Mouse (Mus musculus) heart, embryonic 15.5 days (tissue): ENCODE measurements around the gene Hoxa4. TPM values are rescaled to one million over a fixed set of nuclear protein-coding genes. Genes with fewer than 3 reads are reported as not detected.

Source experiments
- ATAC-seq: fragments of 200-750 bp; cut with Nextera tagmentation; replicated peaks from 2 replicates; pipeline ENCODE4 v1.8.0; 2017; ENCODE audit warnings: low read depth, moderate TSS enrichment; ENCODE audit not compliant: insufficient number of reproducible peaks, insufficient read depth, low FRiP score
- H3K27ac ChIP-seq: fragments of 300-500 bp; sonication (generic); 2 replicates; pipeline ENCODE4 v1.5.1; 2015; ENCODE audit warnings: mild to moderate bottlenecking, inconsistent platforms
- H3K27me3 ChIP-seq: fragments of 300-500 bp; sonication (generic); 2 replicates; pipeline ENCODE4 v1.6.1; 2015; ENCODE audit warnings: inconsistent platforms
- H3K36me3 ChIP-seq: fragments of 300-500 bp; sonication (generic); 2 replicates; pipeline ENCODE4 v1.6.1; 2015; ENCODE audit warnings: mild to moderate bottlenecking, inconsistent platforms
- H3K4me1 ChIP-seq: fragments of 300-500 bp; sonication (generic); replicated peaks from 2 replicates; pipeline ENCODE4 v1.6.1; 2015; ENCODE audit warnings: inconsistent platforms
- H3K4me2 ChIP-seq: fragments of 300-500 bp; sonication (generic); 2 replicates; pipeline ENCODE4 v1.6.1; 2015; ENCODE audit warnings: inconsistent platforms, mild to moderate bottlenecking, moderate library complexity
- H3K4me3 ChIP-seq: fragments of 300-500 bp; sonication (generic); 2 replicates; pipeline ENCODE4 v1.5.1; 2015; ENCODE audit warnings: mild to moderate bottlenecking, inconsistent platforms
- H3K9ac ChIP-seq: fragments of 300-500 bp; sonication (generic); 2 replicates; pipeline ENCODE4 v1.6.1; 2015; ENCODE audit warnings: mild to moderate bottlenecking, inconsistent platforms
- H3K9me3 ChIP-seq: fragments of 300-500 bp; sonication (generic); replicated peaks from 2 replicates; pipeline ENCODE4 v1.6.1; 2016; ENCODE audit warnings: inconsistent platforms
- WGBS: fragments of 180-500 bp; shearing (Covaris S2); methylation state at CpG from one replicate; pipeline ENCODE4 v1.1.7; 2015; ENCODE audit warnings: mixed read lengths; 5-methylcytosine and 5-hydroxymethylcytosine counted together
- polyA plus RNA-seq: library from polyadenylated mRNA; unstranded; fragments of >200 nt; fragmentation: Nextera tagmentation; extraction: Ambion mirVana; gene quantifications from 2 replicates; pipeline ENCODE4 v1.2.1, GENCODE M21; 2015

Hoxa4 gene
- polyA plus RNA-seq, 1 experiment from 2014 or later = 0.43 TPM

DNA sequence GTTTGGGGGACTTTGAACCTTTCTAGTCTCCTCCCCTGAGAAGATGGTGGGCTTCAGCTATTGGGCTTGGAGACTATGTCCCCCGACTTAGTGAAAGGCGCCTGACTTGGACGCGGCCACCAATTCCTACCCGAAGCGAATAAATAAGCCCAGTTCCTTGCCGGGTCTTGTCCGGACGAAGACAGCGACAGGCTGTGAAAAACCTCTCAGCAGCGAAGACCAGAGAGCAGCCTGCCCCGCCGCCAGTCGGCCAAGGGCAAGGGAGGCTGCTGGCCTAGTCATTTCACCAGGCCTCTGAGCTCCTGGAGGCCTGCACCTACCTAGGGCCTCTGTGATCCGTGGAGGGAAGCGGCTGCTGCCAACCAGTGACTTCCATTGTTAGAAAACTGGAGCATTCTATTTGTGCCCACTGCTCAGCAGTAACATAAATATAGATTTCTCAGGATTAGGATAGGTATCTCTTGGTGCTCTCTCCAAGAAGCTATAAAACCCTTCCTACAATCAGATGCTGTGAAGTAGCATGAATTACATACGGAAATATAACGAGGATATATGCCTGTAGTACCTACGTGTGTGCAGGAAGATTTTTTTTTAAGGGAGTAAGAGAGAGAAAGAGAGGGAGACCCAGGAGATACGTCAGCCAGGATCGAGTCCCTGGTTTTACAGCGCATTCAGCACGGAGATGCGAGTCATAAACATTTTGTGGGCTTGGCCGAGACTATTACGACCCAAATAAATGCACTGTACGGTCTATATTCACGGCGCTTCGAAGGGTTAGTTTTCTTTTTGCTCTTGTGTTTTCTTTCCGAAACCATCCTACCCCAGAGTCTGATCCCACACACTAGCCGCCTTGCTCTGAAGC, 28.7 kb upstream of the Hoxa4 start:
- peaks cover 99% of the 10 kb centered on the region for H3K27me3 ChIP-seq
- no peak overlapping the region for H3K9ac ChIP-seq
- no peaks in the 10 kb centered on the region for H3K36me3 ChIP-seq
- no peaks in the 10 kb centered on the region for H3K9me3 ChIP-seq
- H3K27ac ChIP-seq = no peak overlapping the region
- no peak overlapping the region for H3K4me3 ChIP-seq
- peaks cover 22% of the 10 kb centered on the region for H3K4me1 ChIP-seq
- ATAC-seq = no peak
- 27% methylated on average over 32 of the region's 32 CpGs for WGBS
- no peak overlapping the region for H3K4me2 ChIP-seq

DNA sequence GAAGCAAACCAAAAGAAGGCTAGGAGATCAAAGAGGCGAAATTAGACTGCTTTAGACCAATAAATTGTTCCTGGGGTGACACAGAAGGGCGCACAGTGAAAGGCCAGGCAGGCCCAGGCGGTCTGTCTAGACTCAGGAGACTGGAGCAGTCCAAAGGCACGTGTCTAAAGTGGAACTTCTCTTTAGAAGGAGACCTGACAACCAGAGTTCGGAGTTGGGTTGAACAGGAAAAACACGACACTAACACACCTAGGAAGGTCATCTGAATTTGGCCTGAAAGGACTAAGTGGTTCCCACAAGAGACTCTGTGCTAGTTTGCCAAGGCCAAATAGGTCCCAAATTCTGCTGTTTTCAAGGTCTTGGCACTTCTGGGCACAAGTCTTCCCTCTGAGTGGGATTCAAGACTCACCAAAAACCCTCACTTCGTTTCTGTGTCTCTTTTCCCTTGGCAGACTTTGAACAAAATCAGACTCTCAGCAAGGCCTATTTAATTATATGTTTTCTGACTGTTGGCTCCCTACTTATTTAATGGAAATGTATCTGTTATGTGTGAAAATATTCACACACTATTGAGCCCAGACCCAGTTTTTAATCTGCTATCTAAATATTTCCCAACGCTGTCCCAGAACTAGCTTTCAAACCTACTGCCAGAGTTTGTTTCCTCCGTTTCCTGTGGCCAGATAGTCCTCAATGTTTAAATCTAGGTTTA, 27.8 kb upstream of the Hoxa4 start:
- no peaks in the 10 kb centered on the region for H3K36me3 ChIP-seq
- WGBS = 40% methylated on average over 9 of the region's 9 CpGs
- no peaks in the 10 kb centered on the region for H3K9me3 ChIP-seq
- H3K4me2 ChIP-seq = no peak overlapping the region
- peaks cover 22% of the 10 kb centered on the region for H3K4me1 ChIP-seq
- no peak for ATAC-seq
- no peak overlapping the region for H3K4me3 ChIP-seq
- H3K27ac ChIP-seq = no peak overlapping the region
- H3K27me3 ChIP-seq = peaks cover 99% of the 10 kb centered on the region
- no peak overlapping the region for H3K9ac ChIP-seq

DNA sequence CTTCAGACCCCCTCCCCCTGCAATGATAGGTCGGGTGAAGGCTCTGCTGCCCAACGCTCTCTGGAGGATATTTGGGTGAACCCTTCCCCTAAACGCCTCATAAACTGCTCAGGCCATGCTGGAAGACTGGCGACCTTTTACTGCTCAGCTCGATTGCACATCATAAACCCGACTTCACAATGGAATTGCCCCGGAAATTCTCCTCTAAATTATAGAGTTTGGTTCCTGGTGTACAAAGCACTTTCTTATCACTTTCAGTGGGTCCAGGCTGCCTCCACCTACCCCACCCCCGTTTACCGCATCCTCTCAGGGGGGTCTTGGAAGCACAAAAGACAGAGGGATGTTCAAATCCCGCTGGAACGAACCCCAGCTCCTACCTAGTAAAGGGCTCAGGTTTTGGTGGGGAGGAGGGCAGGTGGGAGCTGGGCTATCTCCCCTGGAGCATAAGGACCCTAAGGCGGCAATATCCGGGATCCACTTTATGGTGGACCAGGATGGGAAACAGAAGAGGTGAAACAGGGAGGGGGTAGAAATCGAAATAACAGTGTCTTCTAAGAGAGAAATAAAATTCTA, 27.2 kb upstream of the Hoxa4 start:
- H3K27ac ChIP-seq = no peak overlapping the region
- no peak for ATAC-seq
- H3K27me3 ChIP-seq = peaks cover 99% of the 10 kb centered on the region
- H3K9me3 ChIP-seq = no peaks in the 10 kb centered on the region
- peaks cover 19% of the 10 kb centered on the region for H3K4me1 ChIP-seq
- H3K4me3 ChIP-seq = no peak overlapping the region
- no peak overlapping the region for H3K4me2 ChIP-seq
- H3K9ac ChIP-seq = no peak overlapping the region
- 15% methylated on average over 14 of the region's 14 CpGs for WGBS
- H3K36me3 ChIP-seq = no peaks in the 10 kb centered on the region

DNA sequence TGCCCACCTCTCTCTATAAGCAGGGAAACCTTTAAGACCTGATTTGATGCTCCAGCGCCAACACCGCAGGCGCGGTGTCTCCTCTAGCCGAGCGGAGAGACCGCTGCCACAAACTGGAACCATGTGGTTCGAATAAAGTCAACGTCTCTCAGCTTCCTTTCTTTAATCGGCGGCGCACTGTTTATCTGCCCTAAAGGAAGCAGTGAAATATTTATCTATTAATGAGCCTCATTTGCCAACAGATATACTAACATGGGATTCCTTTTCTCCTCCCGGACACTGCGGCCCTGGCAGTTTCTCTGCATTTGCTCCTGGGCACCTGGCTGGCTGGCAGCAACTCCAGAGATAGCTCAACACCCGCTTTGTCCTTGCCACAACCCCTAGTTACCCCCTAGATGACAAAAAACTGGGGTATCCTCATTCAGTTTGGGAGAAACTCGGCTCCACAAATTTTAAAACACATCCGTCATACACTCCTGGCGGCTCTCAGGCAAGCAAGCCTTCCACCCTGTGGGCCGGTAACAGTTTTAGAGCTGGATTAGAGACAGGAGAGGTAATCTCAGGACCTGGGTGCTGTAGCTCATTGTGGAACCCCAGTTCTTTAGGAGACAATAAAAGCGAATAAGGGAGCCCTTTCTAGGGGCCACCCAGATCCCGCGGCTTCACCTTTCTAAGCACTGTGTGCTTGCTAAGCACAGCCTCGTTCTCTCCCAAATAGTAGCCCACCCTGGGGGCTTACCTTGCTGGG, 26.5 kb upstream of the Hoxa4 start:
- H3K9ac ChIP-seq = no peak overlapping the region
- no peak overlapping the region for H3K27ac ChIP-seq
- H3K27me3 ChIP-seq = peaks cover 99% of the 10 kb centered on the region
- H3K9me3 ChIP-seq = no peaks in the 10 kb centered on the region
- H3K4me3 ChIP-seq = peak overlapping the region; percentile 35
- H3K36me3 ChIP-seq = no peaks in the 10 kb centered on the region
- H3K4me1 ChIP-seq = peaks cover 22% of the 10 kb centered on the region
- 10% methylated on average over 23 of the region's 23 CpGs for WGBS
- peak overlapping the region; percentile 52 for H3K4me2 ChIP-seq
- no peak for ATAC-seq

DNA sequence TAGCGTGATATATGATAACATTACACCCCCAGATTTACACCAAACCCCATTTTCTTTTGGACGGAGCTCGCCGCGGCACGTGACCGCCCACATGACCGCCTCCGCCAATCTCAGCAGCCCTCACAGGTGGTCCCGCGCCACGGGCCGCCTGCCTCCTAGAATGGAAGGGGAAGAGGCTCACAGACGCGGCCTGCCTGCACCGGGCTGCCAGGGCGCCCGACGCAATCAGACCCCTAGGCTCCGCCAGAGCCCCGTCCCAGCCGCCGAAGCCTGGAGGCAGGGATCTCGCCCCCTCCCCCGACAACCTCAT, 25.9 kb upstream of the Hoxa4 start:
- no peak overlapping the region for H3K27ac ChIP-seq
- under 1% methylated on average over 25 of the region's 25 CpGs for WGBS
- no peaks in the 10 kb centered on the region for H3K9me3 ChIP-seq
- peaks cover 99% of the 10 kb centered on the region for H3K27me3 ChIP-seq
- no peak overlapping the region for H3K9ac ChIP-seq
- H3K4me2 ChIP-seq = peak overlapping the region; percentile 52
- H3K4me1 ChIP-seq = peaks cover 28% of the 10 kb centered on the region
- ATAC-seq = no peak
- no peaks in the 10 kb centered on the region for H3K36me3 ChIP-seq
- peak overlapping the region; percentile 35 for H3K4me3 ChIP-seq

DNA sequence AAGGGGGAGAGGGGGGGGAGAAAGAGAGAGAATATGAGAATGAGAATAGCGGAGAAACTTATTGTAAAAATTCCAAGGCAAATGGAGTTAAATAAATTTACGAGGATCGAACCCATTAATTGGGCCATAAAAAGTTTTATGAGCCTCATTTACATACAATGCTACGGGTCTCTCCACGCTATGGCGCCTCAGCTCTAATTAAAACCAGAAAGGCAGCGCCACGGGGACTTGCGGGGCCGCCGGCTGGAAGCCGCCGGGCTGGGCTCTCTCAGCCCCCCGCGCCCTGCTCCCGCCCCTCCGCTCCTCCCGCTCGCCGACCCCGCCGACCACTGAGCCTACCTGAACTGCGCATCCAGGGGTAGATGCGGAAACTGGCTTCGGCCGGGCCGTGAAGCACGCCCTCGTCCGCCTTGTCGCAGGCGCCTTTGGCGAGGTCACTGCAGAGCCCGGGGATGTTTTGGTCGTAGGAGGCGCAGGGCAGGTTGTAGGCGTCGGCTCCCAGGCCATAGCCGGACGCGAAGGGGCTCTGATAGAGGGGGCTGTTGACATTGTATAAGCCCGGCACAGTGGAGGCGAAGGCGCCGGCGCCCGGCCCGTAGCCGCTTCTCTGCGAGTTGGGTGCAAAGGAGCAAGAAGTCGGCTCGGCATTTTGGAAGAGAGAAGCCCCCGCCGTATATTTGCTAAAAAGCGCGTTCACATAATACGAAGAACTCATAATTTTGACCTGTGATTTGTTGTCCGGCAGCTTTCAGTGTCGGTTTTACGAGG, 25.3 kb upstream of the Hoxa4 start:
- Histone ChIP-seq H3K9ac (no peak overlapping the region), H3K36me3 (no peaks in the 10 kb centered on the region)

DNA sequence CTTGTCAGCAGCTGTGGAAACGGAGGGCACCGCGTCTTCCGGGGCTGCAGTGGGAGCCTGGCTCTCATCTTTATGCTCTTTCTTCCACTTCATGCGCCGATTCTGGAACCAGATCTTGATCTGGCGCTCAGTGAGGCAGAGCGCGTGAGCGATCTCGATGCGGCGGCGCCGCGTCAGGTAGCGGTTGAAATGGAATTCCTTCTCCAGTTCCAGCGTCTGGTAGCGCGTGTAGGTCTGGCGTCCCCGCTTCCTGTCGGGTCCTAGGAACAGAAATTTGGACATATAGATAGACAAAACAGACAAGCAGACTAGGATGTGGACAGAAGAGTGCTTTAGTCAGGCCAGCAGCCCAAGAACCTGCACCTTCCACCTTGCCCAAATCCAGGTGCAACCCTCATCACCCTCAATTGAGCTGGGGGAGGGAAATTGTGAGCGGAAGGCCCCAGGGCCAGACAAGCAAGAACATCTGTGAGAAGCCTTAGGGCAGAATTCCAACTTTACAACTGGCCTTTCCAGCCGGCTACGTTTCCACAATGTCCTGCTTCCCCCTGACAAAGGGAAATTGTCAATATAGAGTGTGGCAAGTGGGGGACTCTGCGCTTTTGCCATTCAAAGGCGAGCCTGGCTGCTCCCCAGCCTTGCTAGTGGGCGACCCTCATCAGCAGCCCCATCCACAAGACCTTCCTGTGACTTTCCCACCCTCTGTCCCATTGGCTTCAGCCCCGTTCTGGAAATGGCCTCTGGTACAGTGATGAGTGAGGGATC, 24.4 kb upstream of the Hoxa4 start:
- Histone ChIP-seq H3K4me3 (no peak overlapping the region), H3K4me2 (0 out of 2 replicates have a peak overlapping the region, but pooled peaks have one; percentile 14)

More for the DNA sequence above, 25.3 kb upstream of the Hoxa4 start:
- Histone ChIP-seq H3K4me3 (peak overlapping the region; percentile 35), H3K9me3 (no peaks in the 10 kb centered on the region), H3K27me3 (peaks cover 99% of the 10 kb centered on the region), H3K27ac (no peak overlapping the region), H3K4me1 (peaks cover 31% of the 10 kb centered on the region), H3K4me2 (peak overlapping the region; percentile 52)
- ATAC-seq = no peak
- 2% methylated on average over 60 of the region's 60 CpGs for WGBS

DNA sequence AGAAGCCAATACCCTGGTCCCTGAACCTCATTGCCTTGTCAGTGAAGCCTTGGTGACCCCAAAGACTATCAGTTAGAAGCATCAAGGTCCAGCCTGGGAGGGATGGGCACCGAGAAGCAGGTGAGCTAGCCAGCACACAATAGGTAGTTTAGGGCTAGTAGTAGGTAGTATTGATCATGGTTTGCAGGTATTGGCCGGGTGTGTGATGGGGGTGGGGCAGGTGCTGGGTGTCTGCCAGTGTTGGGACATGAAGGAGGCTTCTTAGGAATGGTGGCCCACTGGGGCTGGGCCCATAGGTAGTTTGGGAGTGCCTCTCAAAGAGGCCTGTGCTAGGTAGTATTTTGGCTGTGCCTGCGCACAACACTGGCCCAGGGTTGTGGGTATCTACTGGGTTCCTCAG, 23.5 kb upstream of the Hoxa4 start:
- H3K9me3 ChIP-seq = no peaks in the 10 kb centered on the region
- no peak for ATAC-seq
- no peak overlapping the region for H3K4me2 ChIP-seq
- 34% methylated on average over 3 of the region's 3 CpGs for WGBS
- peaks cover 100% of the 10 kb centered on the region for H3K27me3 ChIP-seq
- peaks cover 30% of the 10 kb centered on the region for H3K4me1 ChIP-seq
- no peaks in the 10 kb centered on the region for H3K36me3 ChIP-seq
- H3K4me3 ChIP-seq = no peak overlapping the region
- no peak overlapping the region for H3K9ac ChIP-seq
- H3K27ac ChIP-seq = no peak overlapping the region

More for the DNA sequence above, 24.4 kb upstream of the Hoxa4 start:
- Histone ChIP-seq H3K27me3 (peaks cover 100% of the 10 kb centered on the region), H3K9ac (no peak overlapping the region), H3K9me3 (no peaks in the 10 kb centered on the region), H3K4me1 (peaks cover 30% of the 10 kb centered on the region), H3K36me3 (no peaks in the 10 kb centered on the region), H3K27ac (no peak overlapping the region)
- ATAC-seq = no peak
- WGBS = 5% methylated on average over 30 of the region's 30 CpGs

DNA sequence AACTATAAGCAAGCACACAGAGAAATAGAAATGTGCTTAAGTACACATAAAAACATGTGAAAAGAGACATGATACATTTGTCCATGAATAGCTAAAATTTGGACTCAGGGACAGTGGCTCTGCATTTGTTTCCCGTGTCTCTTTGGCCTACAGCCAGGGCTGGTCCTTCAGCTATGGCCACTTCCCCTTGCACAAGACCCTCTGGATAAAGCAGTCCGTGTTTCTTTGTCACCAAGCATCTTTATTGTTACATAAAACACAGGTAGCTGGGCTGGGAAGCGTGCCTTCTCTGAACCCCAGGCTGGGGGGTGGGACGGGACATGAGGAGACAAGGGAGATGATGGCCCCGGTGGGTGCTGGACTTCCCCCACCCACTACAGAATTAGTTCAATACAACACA, 22.7 kb upstream of the Hoxa4 start:
- Histone ChIP-seq H3K27me3 (peaks cover 100% of the 10 kb centered on the region), H3K9me3 (no peaks in the 10 kb centered on the region), H3K27ac (no peak overlapping the region), H3K9ac (no peak overlapping the region), H3K4me2 (no peak overlapping the region), H3K4me1 (peaks cover 30% of the 10 kb centered on the region), H3K4me3 (no peak overlapping the region), H3K36me3 (no peaks in the 10 kb centered on the region)
- no peak for ATAC-seq
- 23% methylated on average over 5 of the region's 5 CpGs for WGBS
